Mouse (Mus musculus) spleen, postnatal 10 days (tissue): ENCODE measurements around the gene Hs2st1.

ENCODE experiments used
- DNase-seq, 2 experiments: peaks; one replicate each; pipeline ENCODE4 v3.0.0; 2021 to 2022; ENCODE audit warnings: low spot score in 2 of 2

Hs2st1 gene

DNA sequence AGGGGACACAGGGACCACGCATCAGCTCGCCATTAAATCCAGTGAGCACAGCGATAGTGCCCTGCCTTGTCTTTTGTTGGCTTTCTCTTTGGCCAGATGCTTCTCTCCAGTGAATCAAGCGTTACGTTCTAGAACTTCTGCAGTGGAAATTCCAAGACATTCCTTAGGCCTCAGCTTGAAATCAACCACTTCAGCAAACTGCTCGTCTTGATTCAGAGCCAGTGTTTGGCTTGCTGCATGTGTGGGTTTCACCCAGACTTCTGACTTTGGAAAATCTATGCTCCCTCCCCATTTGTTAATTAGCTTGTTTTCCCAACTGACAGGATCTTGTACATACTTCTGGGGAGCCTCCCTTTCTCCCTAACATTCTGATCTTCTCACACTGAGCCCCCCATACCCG lies 16.8 kb upstream of the Hs2st1 start:
- DNase-seq = no peak

DNA sequence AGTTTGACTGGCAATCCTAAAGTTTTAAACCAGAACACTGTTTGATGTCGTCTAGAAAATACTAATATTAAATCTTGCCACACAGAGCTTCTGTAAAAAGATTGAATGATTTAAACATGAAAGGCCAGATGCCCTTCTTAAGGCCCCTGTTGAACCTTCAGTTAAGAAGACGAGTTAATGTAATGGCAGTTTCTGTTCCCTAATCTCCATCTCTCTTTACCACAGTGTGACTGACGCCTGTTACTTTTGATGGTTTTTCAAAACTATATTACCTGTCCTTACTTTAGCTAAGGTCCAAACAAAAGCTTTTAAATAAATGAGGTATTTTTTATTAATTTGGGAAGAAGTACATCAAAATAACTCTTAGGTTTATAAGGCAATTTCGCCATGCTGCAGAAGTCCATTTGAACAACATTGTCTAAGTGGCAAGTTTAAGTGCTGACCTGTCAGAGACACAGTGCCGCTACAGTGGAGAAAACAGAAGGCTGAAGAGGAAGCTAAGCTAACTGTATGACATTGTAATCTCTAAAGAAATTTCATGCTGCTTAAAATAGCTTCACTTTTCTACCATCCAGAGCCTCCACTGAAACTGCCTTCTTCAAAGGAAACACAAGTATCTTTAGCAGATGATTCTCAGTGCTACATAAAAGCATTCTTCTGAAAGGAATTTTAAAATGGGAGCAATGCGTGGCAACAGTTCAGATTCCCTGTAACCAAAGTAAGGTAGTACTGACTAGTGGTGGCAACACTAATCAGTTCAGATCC lies 15.0 kb upstream of the Hs2st1 start:
- DNase-seq = no peak

DNA sequence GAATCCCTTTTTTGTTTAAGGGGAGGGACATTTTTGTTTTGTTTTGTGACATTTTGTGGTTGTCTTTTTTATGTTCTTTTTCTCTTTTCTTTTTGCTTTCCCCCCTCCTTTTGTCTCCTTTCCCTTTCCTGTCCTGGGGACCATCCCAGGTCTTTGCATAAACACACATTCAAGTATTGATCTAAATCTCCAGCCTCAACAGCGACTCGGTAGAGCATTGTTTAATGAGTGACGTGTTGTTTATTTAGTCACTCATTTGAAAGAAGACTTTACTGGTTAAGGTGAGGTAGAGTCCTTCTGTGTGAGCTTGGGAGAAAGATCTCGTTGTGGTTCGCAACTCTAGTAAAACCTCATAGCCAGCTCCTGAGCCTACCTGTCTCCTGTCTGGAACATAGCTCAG lies 13.8 kb upstream of the Hs2st1 start:
- no peak for DNase-seq

DNA sequence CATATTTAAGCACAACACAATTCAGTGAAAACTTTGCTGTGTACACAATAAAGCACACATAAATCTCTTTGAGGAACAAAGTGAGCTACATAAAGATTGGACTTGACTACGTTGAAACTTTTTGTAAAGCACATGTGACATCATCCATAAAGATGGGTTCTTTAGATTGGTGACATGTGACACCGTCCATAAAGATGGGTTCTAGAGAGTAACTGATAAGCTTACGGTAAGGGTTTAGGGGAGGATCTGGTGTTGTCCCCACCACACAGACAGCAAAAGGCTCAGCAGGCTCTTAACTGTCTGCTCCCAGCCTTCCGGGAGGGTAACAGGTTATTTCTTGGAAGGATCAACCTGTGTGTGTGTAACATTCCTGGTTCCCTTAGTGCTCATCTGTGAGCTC lies 12.3 kb upstream of the Hs2st1 start:
- no peak for DNase-seq

DNA sequence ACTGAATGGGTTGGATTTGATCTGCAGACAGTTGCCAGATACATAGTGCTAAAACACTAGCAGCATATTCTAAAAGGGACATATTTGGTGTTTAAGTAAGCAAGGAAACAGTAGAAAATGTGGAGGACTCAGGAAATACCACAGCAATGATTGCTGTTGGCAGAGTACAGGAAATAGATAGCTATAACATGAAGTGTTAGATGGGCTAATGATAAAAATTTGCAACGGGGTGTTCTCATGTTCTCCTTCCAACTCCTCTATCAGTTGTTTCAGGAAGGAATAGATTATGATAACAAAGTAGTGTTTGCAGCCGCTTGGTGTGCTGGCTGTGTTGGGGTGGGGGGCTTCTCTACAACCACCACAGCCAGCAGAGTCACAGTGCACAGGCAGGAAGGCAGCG lies 11.9 kb upstream of the Hs2st1 start:
- no peak for DNase-seq

DNA sequence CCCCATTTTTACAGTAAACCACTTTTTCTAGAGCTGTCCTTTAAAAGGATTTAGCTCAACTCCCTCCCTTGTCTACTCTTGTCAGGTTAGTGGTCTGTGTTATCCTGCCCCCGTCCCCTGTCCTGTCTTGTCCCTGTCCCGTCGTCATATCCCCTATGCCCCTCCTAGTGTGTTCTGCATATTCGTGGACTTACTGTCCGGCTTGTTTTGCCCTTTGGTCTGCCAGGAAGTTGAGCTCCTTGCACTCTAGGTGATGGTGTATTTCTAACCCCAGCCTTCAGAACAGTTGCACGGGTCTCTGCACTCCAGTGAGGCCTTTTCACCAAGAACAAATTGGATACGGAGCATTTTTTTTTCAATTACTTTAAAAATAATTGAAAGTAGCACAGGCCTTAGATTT lies 10.3 kb upstream of the Hs2st1 start:
- DNase-seq = no peak

DNA sequence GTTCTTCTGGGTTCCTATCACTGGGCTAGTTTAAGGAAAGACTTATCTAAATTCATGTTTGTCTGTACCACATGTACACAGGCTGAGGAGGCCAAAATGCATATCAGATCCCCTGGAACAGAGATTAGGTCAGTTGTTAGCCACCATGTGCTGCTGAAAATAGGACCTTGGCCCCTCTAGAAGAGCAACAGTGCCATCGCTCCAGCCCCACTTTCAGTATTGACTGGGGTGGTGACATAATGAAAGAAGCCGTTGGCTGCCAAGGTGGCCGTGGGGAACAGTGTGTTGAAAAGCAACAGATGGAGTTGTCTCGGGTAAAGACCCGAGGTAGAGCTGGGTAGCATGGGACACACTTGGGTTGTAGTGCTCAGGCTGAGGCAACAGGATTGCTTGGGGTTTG lies 9.8 kb upstream of the Hs2st1 start:
- DNase-seq = no peak

DNA sequence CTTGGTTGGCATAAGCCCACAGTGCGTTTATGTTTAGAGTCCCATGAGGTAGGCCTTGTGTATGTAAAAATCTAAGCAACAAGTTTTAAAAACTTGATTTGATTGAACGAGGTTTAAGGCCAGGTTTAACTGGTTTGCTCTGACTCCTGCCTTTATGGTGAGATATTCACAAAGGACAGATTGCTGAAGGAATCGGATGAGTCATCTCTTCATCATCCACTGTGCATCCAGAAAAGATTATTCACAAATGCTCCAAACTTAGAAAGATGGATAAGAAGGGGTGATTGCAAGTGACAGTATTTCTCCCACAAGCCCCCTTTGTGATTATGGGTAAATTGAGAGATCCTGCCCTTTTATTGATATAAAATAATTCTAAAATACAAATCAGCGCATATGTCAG lies 8.9 kb upstream of the Hs2st1 start:
- no peak for DNase-seq

DNA sequence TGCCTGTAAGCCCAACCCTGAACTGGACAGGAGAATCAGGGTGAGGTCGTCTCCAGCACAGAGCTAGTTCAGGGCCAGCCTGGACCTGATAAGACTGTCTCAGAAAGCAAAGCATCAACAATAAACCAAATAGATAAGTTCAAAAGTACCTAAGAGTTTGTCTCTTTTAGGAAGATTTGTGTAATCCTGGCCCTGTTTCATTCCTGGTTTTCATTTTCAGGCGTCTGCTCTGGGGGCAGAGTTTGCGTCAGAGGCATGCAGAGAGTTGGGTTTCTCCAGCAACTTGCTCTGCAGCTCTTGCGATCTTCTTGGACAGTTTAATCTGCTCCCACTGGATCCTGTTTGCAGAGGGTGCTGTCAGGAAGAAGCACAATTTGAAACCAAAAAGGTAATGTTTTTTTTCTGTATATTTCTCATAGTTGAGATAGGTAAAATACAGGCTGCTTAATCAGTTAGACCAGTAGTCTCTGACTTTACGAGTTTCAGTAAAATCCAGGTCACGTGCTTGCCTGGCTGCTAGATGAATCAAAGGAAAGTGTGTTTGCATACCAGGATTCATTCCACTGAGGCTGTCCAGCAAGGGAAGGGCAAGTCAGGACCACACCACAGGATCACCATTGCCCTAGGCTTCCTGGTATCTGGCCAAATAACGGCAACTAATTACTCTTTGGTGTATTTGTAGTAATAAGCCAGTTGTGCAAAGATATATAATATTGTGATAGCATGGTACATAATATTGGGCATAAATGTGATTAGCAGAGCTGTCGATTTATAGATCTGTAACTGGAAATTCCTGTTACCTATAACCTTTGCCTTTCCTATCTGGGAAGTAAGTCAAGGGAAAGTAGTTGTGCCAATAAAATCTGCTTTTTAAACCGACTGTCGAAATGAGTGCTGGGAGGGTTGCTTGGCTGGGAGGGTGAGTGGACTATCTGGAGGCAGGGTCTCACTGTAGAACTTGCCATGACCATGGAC lies 7.7 kb upstream of the Hs2st1 start:
- DNase-seq = no peak

DNA sequence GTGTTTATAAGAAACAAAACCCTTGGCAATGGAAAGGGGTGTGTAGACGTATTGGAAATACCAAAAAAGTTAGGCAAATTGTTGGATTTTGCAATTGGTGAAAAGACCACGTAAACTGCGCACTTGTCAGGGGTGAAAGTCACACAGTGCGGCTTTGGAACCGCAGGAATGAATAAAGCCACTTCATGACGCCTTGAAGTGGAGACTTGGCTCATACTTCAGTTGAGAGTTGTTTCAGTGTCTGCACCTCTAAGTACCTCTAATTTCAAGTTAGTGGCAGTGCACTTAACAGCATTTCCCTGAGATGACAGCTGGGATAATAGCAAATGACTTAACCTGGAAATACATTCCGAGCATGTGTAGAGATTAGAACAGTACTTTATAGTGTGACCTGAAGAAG lies 4.3 kb upstream of the Hs2st1 start:
- no peak for DNase-seq

DNA sequence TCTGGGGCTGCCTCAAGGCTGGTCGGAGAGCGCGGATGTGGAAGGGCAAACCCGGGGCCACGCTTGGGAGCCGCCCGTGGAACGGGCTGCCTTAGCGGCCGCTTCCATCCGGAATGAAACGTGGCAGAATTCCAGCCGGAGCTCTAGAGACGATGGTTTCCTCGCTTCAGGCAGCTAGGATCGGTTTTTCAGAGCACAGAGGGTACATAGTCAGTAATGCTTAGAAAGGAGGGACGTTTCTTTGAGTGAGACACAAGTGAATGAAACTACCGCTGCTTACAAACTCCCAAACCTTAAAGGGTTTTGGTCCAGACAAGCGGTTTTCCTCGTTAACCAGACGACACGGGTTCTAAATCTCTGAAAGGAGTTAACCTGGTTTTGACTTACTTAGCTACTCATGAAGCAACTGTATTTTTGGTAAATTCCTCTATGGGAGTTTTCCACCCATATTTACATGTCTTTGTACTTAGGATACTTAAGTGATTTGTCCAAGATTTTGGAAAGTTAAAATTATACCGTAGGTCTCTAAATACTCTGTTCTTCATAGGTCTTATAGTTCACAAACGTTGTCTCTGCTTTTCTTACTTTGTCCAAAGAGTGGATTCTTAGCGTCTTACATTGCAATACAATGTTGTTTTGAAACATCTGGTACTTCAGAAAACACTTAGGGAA lies 971 bp upstream of the Hs2st1 start:
- no peak for DNase-seq

DNA sequence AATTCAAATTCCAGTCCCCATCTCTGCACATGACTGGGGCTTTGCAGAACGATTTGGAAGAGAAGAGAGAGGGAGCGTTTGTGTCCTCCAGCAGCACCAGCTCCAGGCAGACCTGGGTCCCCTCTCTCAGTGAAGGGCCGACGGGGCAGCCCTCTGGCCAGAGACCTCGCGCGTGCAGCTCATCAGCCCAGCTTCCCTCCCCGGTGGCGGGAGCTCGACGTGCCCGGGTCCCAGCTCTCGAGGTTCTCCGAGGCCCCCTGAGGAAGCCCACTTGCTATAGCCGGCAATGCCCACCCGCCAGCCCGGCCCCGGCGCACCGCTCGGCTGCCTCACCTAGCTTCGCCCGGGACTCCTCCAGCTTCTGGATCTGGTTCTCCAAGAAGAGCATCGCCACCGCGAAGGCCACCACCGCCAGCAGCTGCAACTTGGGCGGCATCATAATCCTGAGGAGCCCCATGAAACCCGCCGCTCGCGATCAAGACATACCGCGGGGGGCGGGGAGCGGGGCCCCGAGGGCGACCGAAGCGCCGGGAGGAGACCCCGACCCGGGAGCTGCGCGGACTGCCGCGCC lies 495 bp downstream of the Hs2st1 start:
- peak; percentile 66 to 67 for DNase-seq

DNA sequence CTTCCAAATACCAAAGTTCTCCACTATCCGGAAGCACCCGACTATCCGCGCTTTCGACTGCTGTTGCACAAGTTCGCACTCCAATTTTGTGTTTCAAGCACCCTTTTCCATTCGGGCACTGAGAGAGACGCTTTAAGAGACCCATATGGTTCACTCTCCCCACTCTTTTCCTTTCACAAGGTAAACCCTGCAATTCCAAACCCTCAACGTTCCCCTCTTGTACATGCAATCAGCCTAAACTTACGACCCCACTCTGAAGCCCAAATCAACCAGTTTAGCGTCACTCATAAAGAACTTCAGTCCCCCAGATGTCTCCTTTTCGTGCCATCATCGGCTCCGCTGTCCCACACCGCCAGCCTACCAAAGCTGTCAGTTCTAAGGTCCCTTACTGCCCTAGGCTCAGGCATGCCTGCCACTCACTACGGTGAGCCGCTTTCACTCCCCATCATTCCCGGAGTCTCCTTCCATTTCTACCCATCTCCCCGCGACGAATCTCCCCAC lies 1.1 kb downstream of the Hs2st1 start:
- peak in 1 of 2 experiments; percentile 34 for DNase-seq

DNA sequence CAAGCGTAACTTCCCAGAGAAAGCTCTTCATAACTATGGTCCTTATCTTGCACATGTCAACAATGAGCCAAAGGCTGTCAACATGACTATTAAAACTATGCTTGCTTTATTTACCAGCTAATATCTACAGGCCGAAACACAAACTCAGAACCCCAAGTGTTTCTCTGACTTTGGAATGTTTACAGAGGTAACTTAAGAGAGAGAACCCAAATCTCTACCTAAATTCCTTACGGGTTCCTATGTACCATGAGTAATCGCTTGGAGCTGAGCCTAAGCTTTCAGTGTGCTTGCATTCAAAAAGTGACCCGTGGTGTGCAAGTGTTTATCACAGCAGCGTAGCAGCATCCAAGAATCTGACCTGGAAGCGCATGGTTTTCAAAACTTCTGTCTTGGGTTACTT lies 4.8 kb downstream of the Hs2st1 start:
- no peak for DNase-seq

DNA sequence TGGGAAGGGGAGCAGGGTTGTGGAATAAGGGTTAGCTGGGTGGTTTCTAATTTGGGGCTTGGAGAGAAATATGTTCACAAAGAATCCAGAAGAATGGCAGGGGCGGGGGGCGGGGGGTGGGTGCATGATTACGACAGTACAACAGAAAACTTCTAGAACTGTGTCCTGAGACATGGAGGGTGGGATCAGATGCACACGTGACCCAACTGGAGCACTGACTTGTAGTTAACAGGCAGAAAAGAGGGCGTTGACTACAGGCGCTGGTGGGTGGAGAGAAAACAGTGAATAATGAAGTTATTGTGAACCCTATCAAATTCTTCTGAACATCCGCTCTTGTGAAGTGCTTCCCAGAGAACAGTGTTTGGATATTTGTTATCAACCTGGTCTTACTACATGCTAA lies 6.1 kb downstream of the Hs2st1 start:
- no peak for DNase-seq

DNA sequence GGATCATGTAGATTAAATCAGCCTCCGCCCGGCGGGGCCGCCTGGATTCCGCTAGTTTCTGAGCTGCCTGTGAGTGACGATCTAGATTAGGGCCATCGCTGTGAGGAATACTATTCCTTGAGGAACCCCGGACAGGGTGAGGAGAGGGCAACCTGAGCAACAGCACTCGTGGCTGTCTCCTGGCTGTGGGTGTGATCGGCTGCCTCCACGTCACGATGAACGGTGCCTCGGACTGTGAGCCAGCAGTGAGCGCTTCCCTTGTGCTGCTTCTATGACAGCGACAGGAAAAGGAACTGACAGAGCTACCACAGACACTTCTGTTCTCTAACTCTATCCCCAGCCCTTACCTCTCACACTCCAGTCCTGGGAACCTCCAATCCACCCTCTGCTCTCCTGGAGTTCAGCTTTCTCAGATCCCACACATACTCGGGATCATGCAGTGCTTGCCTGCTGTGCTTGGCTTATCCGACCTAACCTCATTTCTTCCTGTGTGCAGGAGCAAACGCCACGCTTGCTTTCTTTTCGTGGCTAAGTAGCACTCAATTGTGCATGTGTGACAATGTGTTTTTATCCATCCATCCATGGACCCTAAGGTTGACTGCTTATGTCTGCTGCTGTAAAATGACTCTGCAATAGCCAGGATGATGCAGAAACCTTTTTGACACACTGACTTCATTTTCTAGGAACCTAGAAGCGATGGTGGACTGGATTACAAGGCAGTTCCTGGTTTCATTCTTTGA lies 8.3 kb downstream of the Hs2st1 start:
- peak; percentile 17 to 28 for DNase-seq

DNA sequence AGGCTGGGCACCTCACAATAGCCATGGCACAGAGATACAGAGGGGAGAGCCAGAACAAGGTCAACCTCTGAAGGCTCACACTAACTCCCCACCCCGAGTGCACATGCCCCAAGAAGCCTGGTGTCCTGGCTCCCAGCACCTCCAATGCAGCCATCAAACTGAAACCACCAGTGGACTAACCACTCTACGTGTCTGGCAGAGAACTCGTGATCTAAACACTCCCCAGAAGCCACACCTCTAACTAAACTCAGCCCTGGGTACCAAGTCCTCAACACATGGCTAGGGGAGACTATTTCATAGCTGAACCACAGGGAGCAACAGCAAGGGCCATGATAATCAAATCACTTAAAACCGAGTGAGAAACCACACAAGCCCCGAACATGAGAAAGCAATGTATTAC lies 11.7 kb downstream of the Hs2st1 start:
- no peak for DNase-seq

DNA sequence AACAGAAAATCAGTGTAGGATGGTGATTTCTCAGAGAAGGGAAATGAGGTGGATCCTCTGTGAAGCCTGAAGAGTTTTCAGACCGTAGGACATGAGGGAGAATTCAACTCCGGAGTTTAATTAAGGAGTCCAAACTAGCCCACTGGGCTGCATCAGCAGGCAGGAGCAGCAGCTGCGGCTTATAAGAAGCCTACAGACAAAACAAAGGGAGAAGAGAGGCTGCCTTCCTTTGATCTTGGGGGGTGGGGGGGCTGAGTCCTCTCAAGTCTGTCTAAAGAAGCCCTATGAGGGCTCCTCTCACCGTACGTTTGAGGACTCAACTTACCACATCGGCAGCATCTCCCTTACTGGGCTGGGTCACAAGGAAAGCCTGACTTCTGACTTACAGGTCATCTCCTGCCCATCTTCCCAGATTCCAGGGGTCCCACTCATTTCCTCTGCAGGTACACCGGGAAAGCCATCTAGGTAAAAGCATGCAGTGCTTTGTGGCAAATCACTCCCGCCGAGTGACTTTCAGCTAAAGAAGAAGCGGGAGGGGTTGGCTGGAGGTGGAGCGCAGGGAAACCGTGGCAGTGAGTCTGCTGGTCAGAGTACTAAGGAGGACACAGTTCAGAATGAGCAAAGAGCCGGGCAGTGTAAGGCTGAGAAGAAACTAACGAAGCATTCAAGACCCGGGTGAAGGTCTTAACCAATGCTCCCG lies 13.2 kb downstream of the Hs2st1 start:
- DNase-seq = no peak

DNA sequence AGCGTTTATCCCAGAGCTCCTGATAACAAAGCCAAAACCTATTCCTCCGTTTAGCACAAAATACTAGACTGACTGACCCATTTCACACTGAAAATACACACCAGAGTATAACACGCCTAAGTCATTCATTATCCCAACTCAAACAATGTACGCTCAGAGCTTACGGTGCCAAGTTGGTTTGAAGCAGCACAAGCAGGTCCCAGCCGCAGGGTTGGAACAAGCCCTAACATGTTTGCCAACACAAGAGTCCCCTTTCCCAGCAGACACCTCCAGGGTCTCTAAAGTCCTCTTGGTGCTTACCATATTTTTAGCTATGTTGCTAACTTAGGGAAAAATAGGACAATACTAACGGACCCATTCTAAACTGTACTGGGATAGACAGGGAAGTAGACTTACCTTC lies 14.8 kb downstream of the Hs2st1 start:
- no peak for DNase-seq

DNA sequence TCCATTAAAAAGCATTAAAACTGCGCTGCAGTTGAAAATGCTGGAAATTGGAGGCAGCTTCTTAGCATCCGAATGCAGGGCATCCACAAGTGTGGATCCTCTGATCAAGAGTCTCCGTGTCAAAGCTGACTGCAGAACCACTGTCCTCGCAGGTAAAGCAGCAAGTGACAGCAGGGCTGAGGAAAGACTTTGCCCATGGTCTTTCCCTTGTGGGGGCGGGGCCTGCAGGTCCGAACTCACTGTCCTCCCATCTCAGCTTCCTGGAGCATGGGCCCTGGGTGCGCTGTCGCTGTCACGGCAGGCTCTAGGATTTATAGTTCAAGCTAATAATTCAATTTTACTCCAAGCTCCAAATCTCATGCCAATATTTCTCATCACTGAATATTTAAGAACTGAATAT lies 15.5 kb downstream of the Hs2st1 start:
- no peak for DNase-seq

DNA sequence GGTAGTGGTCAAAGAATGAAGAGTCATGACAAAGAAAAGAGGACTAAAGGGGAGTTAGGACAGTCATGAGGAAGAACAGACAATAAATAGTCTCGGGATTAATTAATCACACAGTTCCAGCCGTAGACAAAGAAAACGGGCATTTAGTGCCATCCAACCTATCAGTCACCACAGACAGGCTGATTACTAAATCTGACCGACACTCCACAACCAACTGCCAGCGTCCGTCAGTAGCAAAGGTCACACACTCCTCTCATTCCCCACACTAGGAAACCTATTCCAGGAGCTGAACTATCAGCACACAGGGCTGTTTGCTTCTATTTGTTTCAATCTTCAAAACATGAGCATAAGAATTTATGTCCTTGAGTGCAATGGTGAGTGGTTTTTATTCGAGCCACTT lies 16.0 kb downstream of the Hs2st1 start:
- no peak for DNase-seq
